16 mouse cellular contexts compared by ENCODE assay signal in the genomic region with DNA sequence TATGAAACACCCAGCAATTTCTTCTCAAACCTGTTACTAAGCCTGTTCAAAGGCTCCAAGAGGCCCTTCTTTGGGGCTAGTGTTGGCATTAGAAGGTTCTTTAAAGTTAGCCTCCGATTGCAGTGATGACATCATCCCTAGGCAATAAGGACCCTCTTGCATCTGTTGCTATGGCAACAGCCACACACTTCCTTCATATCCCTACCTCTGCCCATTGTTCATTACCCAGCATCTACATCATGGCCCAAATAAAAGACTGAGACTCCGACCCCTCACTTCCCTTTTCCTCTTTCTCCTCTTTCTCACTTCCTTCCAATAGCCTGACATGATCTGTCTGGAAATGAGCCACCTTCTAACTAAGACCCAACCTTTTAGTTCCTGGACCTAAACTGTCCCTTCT. TPM values are rescaled to one million over a fixed set of nuclear protein-coding genes. Genes with fewer than 3 reads are reported as not detected.
"Had no signal": no experiment of that assay in that cellular context is flagged by ENCODE, and none has a peak within 500 bp of the region (broad histone marks: within the 10 kb centered on the region; RNA-seq: fewer than 3 reads in every experiment).

No protein-coding gene starts in this region.

- H3K27me3 ChIP-seq: limb, embryonic 12.5 days; liver, embryonic 13.5 days; megakaryocyte, embryonic 14.5 days; midbrain, embryonic 15.5 days; neural tube, embryonic 12.5 days had no signal

- ATAC-seq: liver, postnatal 0 days; lung, postnatal 0 days; midbrain, embryonic 15.5 days had no signal

- H3K4me1 ChIP-seq: limb, embryonic 12.5 days; liver, embryonic 13.5 days; megakaryocyte, embryonic 14.5 days; midbrain, embryonic 15.5 days; neural tube, embryonic 12.5 days had no signal

- H3K4me2 ChIP-seq: limb, embryonic 12.5 days; liver, embryonic 13.5 days; midbrain, embryonic 15.5 days; neural tube, embryonic 12.5 days had no signal

- H3K9me3 ChIP-seq: limb, embryonic 12.5 days; liver, embryonic 13.5 days; midbrain, embryonic 15.5 days; neural tube, embryonic 12.5 days had no signal

- H3K27ac ChIP-seq: limb, embryonic 12.5 days; liver, embryonic 13.5 days; midbrain, embryonic 15.5 days; neural tube, embryonic 12.5 days had no signal

- DNase-seq: kidney, adult 8-10 months; kidney, postnatal 25 days; liver; liver, embryonic 13.5 days; liver, postnatal 0 days; lung, postnatal 36 days; thymus, adult 2 months; thymus, postnatal 25 days had no signal

- H3K36me3 ChIP-seq: limb, embryonic 12.5 days; liver, embryonic 13.5 days; midbrain, embryonic 15.5 days; neural tube, embryonic 12.5 days had no signal

- H3K4me3 ChIP-seq: limb, embryonic 12.5 days; liver, embryonic 13.5 days; megakaryocyte, embryonic 14.5 days; midbrain, embryonic 15.5 days; neural tube, embryonic 12.5 days had no signal

- H3K9ac ChIP-seq: limb, embryonic 12.5 days; liver, embryonic 13.5 days; liver, postnatal 0 days; midbrain, embryonic 15.5 days; neural tube, embryonic 12.5 days had no signal

RNA-seq across cellular contexts. Expression of a gene that starts 46.3 kb away (rescaled TPM):
- total RNA-seq: neutrophil, adult 5-6 weeks had no signal
- polyA plus RNA-seq: limb, embryonic 12.5 days; liver, embryonic 13.5 days; liver, postnatal 0 days; lung, postnatal 0 days; stomach, embryonic 14.5 days; urinary bladder, adult 2 months had no signal
